Mouse (Mus musculus) c-Kit-positive CD71-positive TER-119-positive erythroid progenitor cells, embryonic 14.5 days (primary cell): ENCODE results near the gene Denr.

Experiments used
- DNase-seq: peaks from one replicate; pipeline ENCODE4 v3.0.0-alpha.2; 2013; ENCODE audit warnings: low spot score

Denr gene

GRCm38 (mm10) chr5:123972453-123972852 is 65.5 kb downstream of the Denr start:
- no peak for DNase-seq

- DNase-seq: peak; percentile 71
These were observed 66.6 kb downstream of the Denr start, which contains the start of gene Hip1r for GRCm38 (mm10) chr5:123973299-123974178. Gene Hip1r, plus strand, starts transcription at chr5:123973628.

GRCm38 (mm10) chr5:123974179-123974485 is 67.2 kb downstream of the Denr start:
- no peak for DNase-seq

- DNase-seq: no peak
These were observed 67.7 kb downstream of the Denr start for GRCm38 (mm10) chr5:123974616-123975111.

- no peak for DNase-seq
These were observed 68.7 kb downstream of the Denr start for GRCm38 (mm10) chr5:123975668-123976180.

GRCm38 (mm10) chr5:123977231-123977630 is 70.3 kb downstream of the Denr start:
- DNase-seq: no peak

GRCm38 (mm10) chr5:123978131-123978530 is 71.2 kb downstream of the Denr start:
- DNase-seq: no peak
